Mouse (Mus musculus): ENCODE measurements at regions not wholly inside any gene's neighbourhood (a gene's known extent, or its start where the extent isn't known, plus 50 kb on each side); places are given as distances from the start of the nearest gene placed in this dataset.

- Histone ChIP-seq H3K4me1 (ENCODE audit: insufficient read depth) (no peaks in the 10 kb centered on the region), H3K9me3 (ENCODE audit: low read length) (no peaks in the 10 kb centered on the region), H3K27ac (ENCODE audit: low read depth, low read length) (no peak overlapping the region), H3K4me2 (ENCODE audit: low read depth) (no peak overlapping the region), H3K9ac (no peak overlapping the region), H3K27me3 (ENCODE audit: insufficient read depth, low read length) (no peaks in the 10 kb centered on the region), H3K4me3 (ENCODE audit: low read depth, low read length) (no peak overlapping the region), H3K36me3 (ENCODE audit: insufficient read depth) (no peaks in the 10 kb centered on the region)
- no peak for DNase-seq
- no peak for TF ChIP-seq CTCF (IDR thresholded peaks at IDR 0.05; ENCODE audit: low read depth)
- ATAC-seq: no peak
- 88% methylated on average over 5 of the region's 5 CpGs for WGBS
Observed at GRCm38 (mm10) chr1:143888065-143888464, 111.0 kb downstream of the Uchl5 start.

GRCm38 (mm10) chr1:143886014-143886413 is 108.9 kb downstream of the Uchl5 start:
- no peaks in the 10 kb centered on the region for H3K9me3 ChIP-seq (ENCODE audit: low read length)
- H3K9ac ChIP-seq: no peak overlapping the region
- H3K4me2 ChIP-seq (ENCODE audit: low read depth): no peak overlapping the region
- H3K36me3 ChIP-seq (ENCODE audit: insufficient read depth): no peaks in the 10 kb centered on the region
- H3K27me3 ChIP-seq (ENCODE audit: insufficient read depth, low read length): no peaks in the 10 kb centered on the region
- DNase-seq: no peak
- ATAC-seq: no peak
- TF ChIP-seq CTCF (IDR thresholded peaks at IDR 0.05; ENCODE audit: low read depth): no peak
- H3K27ac ChIP-seq (ENCODE audit: low read depth, low read length): no peak overlapping the region
- no peak overlapping the region for H3K4me3 ChIP-seq (ENCODE audit: low read depth, low read length)
- H3K4me1 ChIP-seq (ENCODE audit: insufficient read depth): no peaks in the 10 kb centered on the region; the same call in 1 of the 2 replicates
- WGBS: 59% methylated on average over 1 of the region's 1 CpGs

GRCm38 (mm10) chr1:143881192-143881591 is 104.1 kb downstream of the Uchl5 start:
- H3K9ac ChIP-seq: no peak overlapping the region
- H3K27me3 ChIP-seq (ENCODE audit: insufficient read depth, low read length): no peaks in the 10 kb centered on the region
- no peaks in the 10 kb centered on the region for H3K36me3 ChIP-seq (ENCODE audit: insufficient read depth)
- DNase-seq (no peak), ATAC-seq (peak; percentile 42)
- WGBS: 49% methylated on average over 6 of the region's 6 CpGs
- no peak for TF ChIP-seq CTCF (IDR thresholded peaks at IDR 0.05; ENCODE audit: low read depth)
- no peaks in the 10 kb centered on the region; the same call in 1 of the 2 replicates for H3K4me1 ChIP-seq (ENCODE audit: insufficient read depth)
- no peak overlapping the region for H3K4me2 ChIP-seq (ENCODE audit: low read depth)
- H3K9me3 ChIP-seq (ENCODE audit: low read length): no peaks in the 10 kb centered on the region
- no peak overlapping the region for H3K4me3 ChIP-seq (ENCODE audit: low read depth, low read length)
- H3K27ac ChIP-seq (ENCODE audit: low read depth, low read length): no peak overlapping the region

GRCm38 (mm10) chr1:143879622-143880021 is 102.5 kb downstream of the Uchl5 start:
- WGBS: 92% methylated on average over 5 of the region's 5 CpGs
- DNase-seq: no peak
- Histone ChIP-seq H3K9ac (no peak overlapping the region), H3K27ac (ENCODE audit: low read depth, low read length) (no peak overlapping the region), H3K9me3 (ENCODE audit: low read length) (no peaks in the 10 kb centered on the region), H3K4me2 (ENCODE audit: low read depth) (no peak overlapping the region), H3K4me3 (ENCODE audit: low read depth, low read length) (no peak overlapping the region), H3K27me3 (ENCODE audit: insufficient read depth, low read length) (no peaks in the 10 kb centered on the region), H3K36me3 (ENCODE audit: insufficient read depth) (no peaks in the 10 kb centered on the region), H3K4me1 (ENCODE audit: insufficient read depth) (no peaks in the 10 kb centered on the region; the same call in 1 of the 2 replicates)
- no peak for ATAC-seq
- no peak for TF ChIP-seq CTCF (IDR thresholded peaks at IDR 0.05; ENCODE audit: low read depth)

GRCm38 (mm10) chr1:143878266-143878665 is 101.2 kb downstream of the Uchl5 start:
- DNase-seq: no peak
- Histone ChIP-seq H3K4me1 (ENCODE audit: insufficient read depth) (no peaks in the 10 kb centered on the region; the same call in 1 of the 2 replicates), H3K9ac (no peak overlapping the region), H3K9me3 (ENCODE audit: low read length) (no peaks in the 10 kb centered on the region), H3K27me3 (ENCODE audit: insufficient read depth, low read length) (no peaks in the 10 kb centered on the region), H3K4me2 (ENCODE audit: low read depth) (no peak overlapping the region), H3K4me3 (ENCODE audit: low read depth, low read length) (no peak overlapping the region), H3K36me3 (ENCODE audit: insufficient read depth) (no peaks in the 10 kb centered on the region), H3K27ac (ENCODE audit: low read depth, low read length) (no peak overlapping the region)
- TF ChIP-seq CTCF (IDR thresholded peaks at IDR 0.05; ENCODE audit: low read depth): no peak
- 35% methylated on average over 2 of the region's 2 CpGs for WGBS
- no peak for ATAC-seq

GRCm38 (mm10) chr1:143860319-143860718 is 83.2 kb downstream of the Uchl5 start:
- TF ChIP-seq CTCF (IDR thresholded peaks at IDR 0.05; ENCODE audit: low read depth): no peak
- H3K4me2 ChIP-seq (ENCODE audit: low read depth): no peak overlapping the region
- no peaks in the 10 kb centered on the region for H3K4me1 ChIP-seq (ENCODE audit: insufficient read depth)
- no peak for DNase-seq
- H3K27me3 ChIP-seq (ENCODE audit: insufficient read depth, low read length): no peaks in the 10 kb centered on the region
- no peak overlapping the region for H3K9ac ChIP-seq
- H3K4me3 ChIP-seq (ENCODE audit: low read depth, low read length): no peak overlapping the region
- no peak overlapping the region for H3K27ac ChIP-seq (ENCODE audit: low read depth, low read length)
- no peaks in the 10 kb centered on the region for H3K9me3 ChIP-seq (ENCODE audit: low read length)
- no peaks in the 10 kb centered on the region for H3K36me3 ChIP-seq (ENCODE audit: insufficient read depth)
- WGBS: 71% methylated on average over 10 of the region's 10 CpGs
- ATAC-seq: no peak

GRCm38 (mm10) chr1:143858532-143858931 is 81.5 kb downstream of the Uchl5 start:
- no peak overlapping the region for H3K4me3 ChIP-seq (ENCODE audit: low read depth, low read length)
- TF ChIP-seq CTCF (IDR thresholded peaks at IDR 0.05; ENCODE audit: low read depth): no peak
- H3K4me2 ChIP-seq (ENCODE audit: low read depth): no peak overlapping the region
- DNase-seq (no peak), ATAC-seq (no peak)
- no peaks in the 10 kb centered on the region for H3K36me3 ChIP-seq (ENCODE audit: insufficient read depth)
- no peaks in the 10 kb centered on the region for H3K27me3 ChIP-seq (ENCODE audit: insufficient read depth, low read length)
- H3K9me3 ChIP-seq (ENCODE audit: low read length): no peaks in the 10 kb centered on the region
- no peak overlapping the region for H3K27ac ChIP-seq (ENCODE audit: low read depth, low read length)
- no peaks in the 10 kb centered on the region for H3K4me1 ChIP-seq (ENCODE audit: insufficient read depth)
- H3K9ac ChIP-seq: no peak overlapping the region
